ENCODE assay signal across 30 mouse cellular contexts in genomic region chr10:97475460-97475859, GRCm38 (mm10). TPM values are rescaled to one million over a fixed set of nuclear protein-coding genes. Genes with fewer than 3 reads are reported as not detected.
A peak's percentile ranks its signal among the peaks of the same experiment; 100 is the strongest.
DNase-seq lines count a peak whose midpoint lies in the region; ATAC-seq and TF ChIP-seq lines count a peak whose summit lies in the region.
"Had no signal": no experiment of that assay in that cellular context is flagged by ENCODE, and none has a peak within 500 bp of the region (broad histone marks: within the 10 kb centered on the region; RNA-seq: fewer than 3 reads in every experiment).

No protein-coding gene starts in this region.

- ATAC-seq in lung, embryonic 14.5 days (ENCODE audit: insufficient read depth) = no peak
- no peak for ATAC-seq in embryonic facial prominence, embryonic 15.5 days (ENCODE audit: insufficient number of reproducible peaks, low FRiP score, low TSS enrichment, low read depth)
- no peak for ATAC-seq in activated CD4-positive, CD25-positive, alpha-beta regulatory T cell, adult 4 months
- ATAC-seq: forebrain, postnatal 0 days; hindbrain, postnatal 0 days; inflammation-experienced regulatory T-cells, adult 6 months; intestine, embryonic 16.5 days had no signal

- no peak overlapping the region for H3K4me3 ChIP-seq in lung, embryonic 14.5 days (ENCODE audit: low read depth, low read length)
- H3K4me3 ChIP-seq in embryonic facial prominence, embryonic 15.5 days (replicated peaks) = no peak overlapping the region
- H3K4me3 ChIP-seq: erythroblast, embryonic 14.5 days; forebrain, embryonic 12.5 days; gastrocnemius, adult 2 months; heart, embryonic 12.5 days; heart, embryonic 15.5 days; hindbrain, embryonic 10.5 days had no signal

- H3K27me3 ChIP-seq in lung, embryonic 14.5 days (ENCODE audit: insufficient read depth, low read length) = no peaks in the 10 kb centered on the region
- H3K27me3 ChIP-seq in embryonic facial prominence, embryonic 15.5 days = no peaks in the 10 kb centered on the region
- H3K27me3 ChIP-seq: CH12.LX; forebrain, embryonic 12.5 days; heart, embryonic 12.5 days; heart, embryonic 15.5 days had no signal

- H3K27ac ChIP-seq in lung, embryonic 14.5 days (ENCODE audit: low read depth) = 0 out of 2 replicates have a peak overlapping the region, but pooled peaks have one; percentile 7
- H3K27ac ChIP-seq in embryonic facial prominence, embryonic 15.5 days (replicated peaks) = peak overlapping the region; percentile 44
- H3K27ac ChIP-seq: forebrain, embryonic 12.5 days; gastrocnemius, adult 2 months; heart, embryonic 15.5 days; hindbrain, embryonic 10.5 days; hindbrain, embryonic 14.5 days; hindbrain, postnatal 0 days had no signal

- H3K4me2 ChIP-seq in lung, embryonic 14.5 days = no peak overlapping the region
- no peak overlapping the region for H3K4me2 ChIP-seq in embryonic facial prominence, embryonic 15.5 days (replicated peaks)
- H3K4me2 ChIP-seq: forebrain, embryonic 12.5 days; heart, embryonic 12.5 days; heart, embryonic 15.5 days; hindbrain, embryonic 14.5 days had no signal

- H3K9ac ChIP-seq in lung, embryonic 14.5 days = no peak overlapping the region
- no peak overlapping the region for H3K9ac ChIP-seq in embryonic facial prominence, embryonic 15.5 days
- H3K9ac ChIP-seq: forebrain, embryonic 12.5 days; forebrain, postnatal 0 days; heart, embryonic 12.5 days; heart, embryonic 15.5 days; hindbrain, embryonic 14.5 days had no signal

- WGBS in lung, embryonic 14.5 days = 35% methylated on average over 6 of the region's 6 CpGs
- 48% methylated on average over 6 of the region's 6 CpGs for WGBS in embryonic facial prominence, embryonic 15.5 days

- H3K36me3 ChIP-seq in lung, embryonic 14.5 days (ENCODE audit: insufficient read depth) = no peaks in the 10 kb centered on the region
- H3K36me3 ChIP-seq in embryonic facial prominence, embryonic 15.5 days = no peaks in the 10 kb centered on the region
- H3K36me3 ChIP-seq: forebrain, embryonic 12.5 days; G1E; heart, embryonic 12.5 days; heart, embryonic 15.5 days; hindbrain, embryonic 10.5 days had no signal

- DNase-seq in lung, embryonic 14.5 days = no peak
- DNase-seq in lung, postnatal 4 days = no peak
- DNase-seq in NIH3T3 (ENCODE audit: low read depth) = peak; percentile 38
- DNase-seq in kidney, adult 9 months = no peak
- DNase-seq: adrenal gland, postnatal 10 days; adrenal gland, postnatal 36 days; cerebellum, adult 11 months; cerebellum, adult 2 months; cerebellum, adult 9-11 months; cerebellum, postnatal 25 days; forebrain, postnatal 0 days; gastrocnemius, adult 2 months; gastrocnemius, postnatal 14 days; heart, adult 11 months; heart, postnatal 10 days; heart, postnatal 36 days; kidney, adult 2 months had no signal

- no peaks in the 10 kb centered on the region for H3K9me3 ChIP-seq in lung, embryonic 14.5 days (ENCODE audit: low read depth, low read length)
- no peaks in the 10 kb centered on the region for H3K9me3 ChIP-seq in embryonic facial prominence, embryonic 15.5 days (replicated peaks)
- H3K9me3 ChIP-seq: forebrain, embryonic 12.5 days; heart, embryonic 12.5 days; heart, embryonic 15.5 days; hindbrain, embryonic 10.5 days had no signal

- TF ChIP-seq CTCF in lung, embryonic 14.5 days (IDR thresholded peaks at IDR 0.05; ENCODE audit: low read depth) = no peak

- H3K4me1 ChIP-seq in lung, embryonic 14.5 days (ENCODE audit: insufficient read depth) = peaks cover 7% of the 10 kb centered on the region; the same call in 1 of the 2 replicates
- peaks cover 16% of the 10 kb centered on the region for H3K4me1 ChIP-seq in embryonic facial prominence, embryonic 15.5 days

RNA-seq across cellular contexts. Expression of gene Dcn, which starts 3.9 kb away (rescaled TPM):
- polyA plus RNA-seq in lung, embryonic 14.5 days (2014; fragmentation: Nextera tagmentation; extraction: Ambion mirVana) = 117 and 150 TPM in 2 replicates
- 765 and 776 TPM in 2 replicates for polyA plus RNA-seq in embryonic facial prominence, embryonic 15.5 days (2015; fragmentation: Nextera tagmentation; extraction: Ambion mirVana)
- not detected for polyA plus RNA-seq in activated CD4-positive, CD25-positive, alpha-beta regulatory T cell, adult 4 months (2017; shearing (Covaris generic))
- polyA plus RNA-seq: erythroblast, embryonic 14.5 days; G1E; inflammation-experienced regulatory T-cells, adult 6 months had no signal

Comparison
In these comparisons a context has a peak if more than half of its experiments do, and no peak if none do; other contexts are left out.
1. RNA of gene Dcn, which starts 3.9 kb away (polyA plus RNA-seq): 765 to 776 TPM in embryonic facial prominence, embryonic 15.5 days and 117 to 150 TPM in lung, embryonic 14.5 days; not detected in activated CD4-positive, CD25-positive, alpha-beta regulatory T cell, adult 4 months; every median in the first group is over 100 times any median in the second.